Mouse (Mus musculus) hematopoietic stem cell, adult 5-6 weeks (primary cell): Measurements from ENCODE around the gene Tyms. TPM values are rescaled to one million over a fixed set of nuclear protein-coding genes. Genes with fewer than 3 reads are reported as not detected.
"Not testable (repeated sequence)": the region's sequence is repeated elsewhere in the genome, so short reads cannot be mapped to it uniquely, and the experiment has no call there.

Experiments
- ATAC-seq, 2 experiments: fragments of 125-278 bp in 1 of 2; replicated peaks in 1 of 2; 2 replicates each; pipeline ENCODE4 v1.8.0; 2016 to 2017; ENCODE audit warnings: inconsistent platforms in 2 of 2, mild to moderate bottlenecking in 2 of 2, moderate number of reproducible peaks in 2 of 2, low read depth in 1 of 2, moderate TSS enrichment in 1 of 2; ENCODE audit not compliant: low FRiP score in 2 of 2, poor library complexity in 2 of 2, severe bottlenecking in 2 of 2, insufficient read depth in 1 of 2, low TSS enrichment in 1 of 2
- total RNA-seq: library from RNA; stranded (forward); fragments of 172-1452, 232-1000 nt; gene quantifications from 2 replicates; pipeline ENCODE4 v1.2.3, GENCODE M21; 2017

Tyms gene
- total RNA-seq, 1 experiment from 2014 or later = 139 TPM

DNA sequence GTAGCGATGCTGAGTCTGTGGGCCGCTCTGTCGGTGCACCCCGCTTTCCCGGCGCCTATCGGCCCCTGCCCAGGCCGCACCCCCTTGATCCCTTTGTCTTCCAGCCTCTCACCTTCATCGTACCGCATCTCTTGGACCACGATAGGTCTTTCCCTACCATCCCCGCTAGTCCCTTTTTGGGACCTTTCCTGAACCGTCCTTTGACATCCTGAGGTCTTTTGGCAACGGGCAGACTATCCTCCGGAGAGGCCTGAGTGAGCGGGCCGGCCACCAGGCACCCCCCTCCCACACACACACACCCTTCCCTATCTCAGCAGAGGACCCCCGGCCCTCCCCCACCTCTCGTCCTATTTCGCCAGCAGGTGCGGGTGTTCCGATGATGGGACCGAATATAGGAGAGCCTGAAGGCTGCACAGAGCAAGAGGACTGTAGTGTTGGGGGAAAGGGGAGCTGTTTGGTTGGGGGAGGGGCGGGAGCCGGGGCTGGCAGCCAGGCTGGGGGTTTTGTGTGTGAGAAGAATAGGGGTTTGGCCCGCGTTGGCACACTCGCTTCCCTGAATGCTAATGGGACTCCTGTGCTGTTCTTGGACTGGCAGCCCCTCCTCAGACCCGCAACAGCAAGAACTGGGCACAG lies 32.4 kb upstream of the Tyms start, which contains the start of gene 3110082J24Rik:
Gene 3110082J24Rik (minus strand): TSS at position 419 of the 633 bp plus-strand sequence.
- ATAC-seq = no peak

DNA sequence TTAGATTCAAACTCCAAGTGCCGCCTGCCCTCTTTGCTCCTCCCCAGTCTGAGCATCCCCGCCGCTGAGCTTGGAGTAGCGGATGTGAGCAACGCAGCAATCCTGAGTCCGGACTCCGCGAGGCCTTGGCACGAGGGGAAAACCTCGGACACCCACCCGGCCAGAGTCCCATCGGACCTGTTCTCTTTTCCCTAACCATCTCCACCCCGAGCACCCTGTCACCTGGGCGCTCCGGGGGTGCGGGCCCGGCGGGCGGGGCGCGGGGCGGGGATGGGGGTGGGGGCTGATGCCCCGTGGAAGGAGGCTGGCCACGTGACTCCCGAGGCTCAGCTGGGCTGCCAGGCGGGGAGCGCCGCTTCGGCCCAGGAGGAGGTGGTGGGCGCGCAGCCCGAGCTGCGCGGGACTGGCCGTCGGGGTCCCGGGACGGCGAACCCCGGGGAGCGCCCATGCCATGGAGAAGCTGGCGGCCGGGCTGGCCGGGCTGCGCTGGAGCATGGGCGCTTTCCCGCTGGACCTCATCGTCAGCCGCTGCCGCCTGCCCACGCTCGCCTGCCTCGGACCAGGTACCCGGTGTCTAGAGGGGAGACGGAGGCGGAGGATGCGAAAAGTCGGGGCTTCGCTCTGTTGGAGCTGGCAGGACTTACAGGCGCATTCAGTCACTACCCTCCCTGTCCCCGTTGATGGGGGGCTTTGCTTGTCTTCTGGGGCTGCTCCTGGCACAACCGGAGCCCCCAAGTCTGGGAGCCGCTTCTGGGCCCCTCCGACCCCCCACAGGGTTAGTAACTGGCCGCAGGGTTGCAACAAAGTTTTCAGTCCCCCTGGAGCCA lies 31.6 kb upstream of the Tyms start, which contains the start of gene Garem2:
Gene Garem2 (plus strand): TSS at position 321 of the 827 bp plus-strand sequence.
- no peak for ATAC-seq

DNA sequence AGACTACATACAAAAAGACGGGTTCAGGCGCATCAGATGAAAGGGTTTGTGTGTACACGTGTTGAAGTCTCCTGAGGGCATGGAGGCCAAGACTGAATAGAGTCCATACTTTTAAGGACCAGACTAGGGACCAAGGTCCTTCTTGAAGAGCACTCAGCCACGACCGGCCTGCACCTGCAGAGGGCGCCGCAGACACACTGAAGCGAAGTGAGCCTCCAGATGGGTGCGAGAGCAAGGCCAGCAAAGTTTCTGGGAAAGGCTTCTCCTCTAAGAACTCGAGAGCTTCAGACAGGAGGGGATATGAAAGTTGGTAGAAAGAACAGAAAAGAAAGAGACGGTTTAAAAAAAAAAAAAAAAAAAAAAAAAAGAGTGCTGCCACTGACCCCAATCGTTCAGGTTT lies 30.9 kb upstream of the Tyms start:
- ATAC-seq = no peak

DNA sequence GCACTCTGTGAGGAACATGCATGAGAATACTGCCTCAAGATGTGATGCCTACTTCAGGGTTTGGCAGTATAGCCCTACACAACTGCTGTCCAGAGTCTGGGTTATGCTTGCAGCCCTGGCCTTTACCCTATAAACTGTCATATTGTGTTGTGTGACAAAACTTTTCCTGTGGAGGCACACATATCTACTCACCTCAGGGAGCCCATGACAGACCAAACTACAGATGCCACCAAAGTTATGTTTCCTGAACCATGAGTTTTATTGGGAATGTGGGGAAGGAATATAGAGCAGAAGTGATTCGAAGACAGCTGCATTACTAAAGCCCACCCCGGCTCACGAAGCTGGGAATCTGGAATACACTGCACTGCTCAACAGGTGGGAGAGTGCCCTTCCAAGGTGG lies 29.9 kb upstream of the Tyms start:
- ATAC-seq = no peak

DNA sequence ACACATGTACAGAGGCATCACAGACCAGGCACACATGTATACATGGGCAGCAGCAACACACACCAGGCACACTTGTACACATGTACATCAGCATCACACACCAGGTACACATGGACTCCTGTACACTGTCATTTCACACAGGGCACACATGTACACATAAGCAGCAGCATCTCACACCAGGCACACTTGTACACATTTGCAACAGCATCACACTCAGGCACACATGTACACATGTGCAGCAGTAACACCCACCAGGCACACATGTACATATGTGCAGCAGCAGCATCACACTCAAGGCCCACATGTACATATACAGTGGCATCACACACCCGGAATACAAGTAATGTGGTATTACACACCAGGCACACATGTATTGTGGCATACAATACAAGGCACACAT lies 24.8 kb upstream of the Tyms start:
- no peak for ATAC-seq

DNA sequence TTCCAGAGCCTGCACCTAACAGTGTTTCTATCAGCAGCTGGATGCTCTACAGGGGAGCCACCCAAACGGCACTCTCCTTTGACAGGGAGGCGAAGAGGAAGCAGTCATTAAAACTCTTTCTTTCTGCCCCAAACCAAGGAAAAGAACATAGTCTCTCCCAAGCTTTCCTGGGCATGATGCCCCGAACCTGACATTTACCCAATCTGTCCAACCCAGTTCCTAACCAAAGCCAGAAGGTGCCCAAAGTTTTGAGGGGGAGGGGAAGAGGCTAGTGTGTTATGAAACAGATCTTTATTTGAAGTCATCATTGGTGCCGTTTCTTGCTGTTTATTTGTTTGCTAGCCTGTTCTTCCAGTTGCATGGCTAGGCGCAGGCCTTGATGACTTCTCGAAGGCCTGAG lies 22.3 kb upstream of the Tyms start:
- no peak for ATAC-seq

DNA sequence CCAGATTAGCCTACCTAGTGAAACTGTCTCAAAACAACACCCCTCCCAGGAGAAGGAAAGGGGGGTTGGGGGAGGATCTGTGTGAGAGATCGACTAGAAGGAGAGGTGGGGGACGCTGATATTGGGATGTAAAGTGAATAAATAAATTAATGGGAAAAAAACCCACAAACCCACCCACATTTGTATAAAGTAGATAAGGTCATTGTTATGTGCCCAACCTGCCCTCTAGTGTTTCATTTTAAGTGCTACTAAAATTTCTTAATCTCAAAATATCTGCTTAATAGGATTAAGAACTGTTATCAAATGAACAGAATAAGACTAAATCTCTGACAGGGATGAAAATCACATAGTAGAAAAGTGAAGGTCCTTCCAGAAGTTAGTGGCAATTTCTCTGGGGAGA lies 21.0 kb upstream of the Tyms start:
- no peak for ATAC-seq

DNA sequence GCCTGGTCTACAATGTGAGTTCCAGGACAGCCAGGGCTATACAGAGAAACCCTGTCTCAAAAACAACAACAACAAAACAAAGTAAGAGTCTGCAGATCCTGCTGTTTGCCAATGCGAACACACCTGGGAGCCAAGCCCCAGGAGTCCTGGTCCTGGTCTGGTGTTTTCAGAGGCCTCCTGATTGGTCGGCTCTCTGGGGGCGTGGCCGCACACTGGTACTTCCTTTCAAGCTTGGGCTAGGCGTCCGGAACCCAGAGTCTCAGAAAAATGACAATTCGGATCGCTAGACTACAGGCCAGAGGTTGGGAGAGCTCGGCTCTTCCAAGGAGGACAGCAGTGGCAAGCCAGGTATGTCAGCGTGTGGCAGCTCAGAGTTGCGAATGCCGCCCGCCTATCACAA lies 19.3 kb upstream of the Tyms start:
- ATAC-seq = no peak

DNA sequence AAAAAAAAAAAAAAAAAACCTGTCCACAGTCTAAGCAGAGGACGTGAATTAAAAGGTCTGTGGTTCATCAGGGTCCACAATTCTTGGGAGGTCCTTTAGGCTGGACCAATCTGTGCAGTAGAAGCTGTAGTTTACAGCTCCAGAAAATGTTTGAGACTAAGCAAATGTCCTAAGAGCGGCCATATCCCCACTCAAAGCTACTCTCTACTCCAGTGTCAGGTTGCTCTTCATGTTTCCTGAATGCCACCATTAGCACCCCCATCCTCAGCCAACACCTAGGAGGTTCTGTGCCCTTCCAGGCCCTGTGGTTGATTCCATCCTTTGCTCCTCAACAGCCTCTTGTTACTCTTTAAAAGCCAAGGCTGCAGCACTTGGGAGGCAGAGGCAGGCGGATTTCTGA lies 1.0 kb downstream of the Tyms start:
- no peak for ATAC-seq

DNA sequence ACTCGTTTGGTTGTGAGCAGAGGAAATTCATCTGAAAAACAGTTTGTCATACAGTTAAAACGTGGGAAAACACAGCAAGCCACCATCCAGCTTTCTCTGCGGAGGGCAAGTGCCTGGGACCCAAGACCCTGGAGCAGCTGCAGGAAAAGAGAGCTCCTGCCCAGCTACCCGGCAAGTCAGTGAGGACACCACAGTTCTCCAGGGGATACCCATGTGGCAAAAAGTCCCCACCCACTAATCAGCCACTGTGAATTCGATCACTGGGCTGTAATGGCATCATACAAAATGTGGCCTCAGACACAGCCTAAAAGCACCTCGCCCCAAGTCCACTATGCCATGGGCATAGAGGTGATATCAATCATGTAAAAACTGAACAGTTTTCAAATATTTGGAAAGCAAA lies 1.7 kb downstream of the Tyms start:
- no peak for ATAC-seq

DNA sequence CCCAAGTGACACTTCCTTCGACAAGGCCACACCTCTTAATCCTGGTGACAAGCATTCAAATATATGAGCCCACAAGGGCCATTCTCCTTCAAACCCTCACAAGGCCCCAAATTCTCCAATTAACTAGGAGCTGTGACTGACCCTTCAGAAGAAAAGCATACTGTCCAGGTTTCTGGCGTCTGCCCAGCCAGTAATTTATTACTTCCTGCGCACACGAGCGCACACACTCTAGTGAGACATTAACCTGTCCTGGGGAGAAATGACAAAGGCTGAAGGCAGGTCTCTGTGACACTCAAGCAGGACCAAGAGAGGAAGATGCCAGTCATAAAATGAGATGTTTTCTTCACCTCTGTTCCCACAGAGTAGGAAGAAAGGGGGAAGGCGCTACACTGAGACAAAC lies 5.7 kb downstream of the Tyms start:
- no peak for ATAC-seq

DNA sequence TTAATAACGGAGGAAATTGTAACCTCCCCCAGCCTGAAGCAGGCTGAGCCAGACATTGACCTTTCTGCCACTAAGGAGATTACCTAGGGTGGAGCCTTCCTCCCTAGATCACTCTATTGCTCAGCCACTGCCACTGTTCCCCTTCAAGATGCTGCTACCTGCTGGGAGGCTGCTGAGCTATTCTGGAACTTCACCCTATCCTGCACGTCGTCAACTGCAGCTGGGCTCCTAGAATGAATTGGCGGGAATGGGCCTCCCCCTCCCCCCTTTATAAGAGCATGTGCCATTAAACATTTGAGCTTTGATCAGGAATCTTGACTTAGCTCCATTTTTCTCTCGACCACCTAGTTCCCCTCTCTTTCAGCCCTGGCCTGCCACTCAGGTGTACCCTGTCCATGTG lies 13.8 kb downstream of the Tyms start:
- ATAC-seq = not testable (repeated sequence)

DNA sequence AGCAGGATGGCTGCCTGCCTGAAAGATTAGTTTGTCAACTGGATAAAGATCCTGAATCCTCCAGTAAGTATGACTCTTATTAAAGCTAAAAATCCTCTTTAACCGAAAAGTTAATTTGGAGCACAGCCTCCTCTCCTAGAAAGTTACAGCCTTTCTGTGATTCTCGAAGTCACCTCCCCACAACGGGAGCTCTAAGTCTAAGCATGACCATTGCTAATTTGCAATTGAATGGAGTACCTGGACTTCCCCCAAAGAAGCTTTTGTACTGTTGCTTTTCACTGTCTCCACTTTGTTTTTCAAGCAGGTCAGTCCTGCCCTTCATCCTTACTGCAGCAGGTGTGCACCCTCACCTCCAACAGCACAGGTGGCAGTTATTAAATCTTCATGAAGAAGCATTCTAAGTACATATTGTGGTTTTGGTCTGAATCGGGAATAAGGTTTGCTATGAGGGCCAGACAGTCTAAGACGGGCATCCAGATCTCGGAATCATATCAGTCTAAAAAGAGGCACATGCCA lies 15.1 kb downstream of the Tyms start:
- ATAC-seq = no peak

DNA sequence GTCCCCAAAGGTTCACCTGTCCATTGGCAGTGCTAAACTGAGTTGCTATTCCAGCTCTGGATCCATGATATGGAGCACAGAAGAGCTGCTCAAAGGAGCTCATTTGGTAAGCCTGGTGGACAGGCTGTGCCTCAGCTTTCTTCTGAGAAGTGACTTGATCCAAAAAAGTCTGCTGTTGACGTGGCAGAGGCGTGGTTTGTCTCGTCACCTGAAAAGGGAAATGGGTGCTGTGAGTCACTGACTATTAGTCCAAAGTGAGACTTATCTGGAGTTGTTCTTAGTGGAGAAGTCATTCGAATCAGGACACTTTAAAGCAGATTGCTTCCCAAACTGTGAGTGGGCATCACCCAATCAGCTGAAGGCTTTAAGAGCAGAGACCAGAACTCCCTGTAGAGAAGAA lies 33.6 kb downstream of the Tyms start:
- not testable (repeated sequence) for ATAC-seq

DNA sequence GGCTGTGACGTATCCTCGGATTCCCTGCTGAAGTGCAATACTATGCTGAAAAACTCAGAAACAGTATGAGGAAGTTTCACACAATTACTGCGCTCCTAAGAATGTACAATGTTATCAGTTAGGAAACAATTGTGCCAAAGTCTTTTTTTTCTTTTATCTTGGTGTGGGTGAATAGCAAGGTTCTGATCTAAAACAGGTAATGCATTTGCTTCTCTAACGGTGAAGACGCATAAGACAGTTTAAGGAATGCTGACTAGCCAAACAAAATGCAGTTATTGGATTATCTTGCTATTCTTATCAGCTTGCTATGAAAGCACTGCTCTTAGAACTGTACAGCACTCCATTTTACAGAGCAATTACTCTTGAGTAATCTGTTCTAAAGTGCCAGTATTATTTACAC lies 34.1 kb downstream of the Tyms start:
- not testable (repeated sequence) for ATAC-seq

DNA sequence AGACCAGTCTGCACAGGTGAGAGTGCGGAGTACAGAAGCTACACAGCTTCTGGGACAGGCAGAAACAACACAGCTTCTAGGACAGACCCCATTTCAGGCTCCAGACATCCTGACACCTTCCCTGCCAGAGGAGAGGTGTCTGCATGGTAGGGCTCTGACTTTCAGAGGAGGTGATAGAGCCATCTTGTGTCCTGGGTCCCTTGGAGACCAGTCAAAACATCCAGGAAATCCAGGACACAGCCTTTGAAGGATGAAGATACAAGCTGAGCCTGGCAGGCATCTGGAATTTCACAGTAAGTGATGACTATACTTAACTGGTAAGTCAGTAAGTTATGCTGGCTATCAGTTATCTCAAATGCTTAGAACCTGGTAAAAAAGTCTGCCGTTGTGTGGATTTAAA lies 36.3 kb downstream of the Tyms start:
- ATAC-seq = not testable (repeated sequence)

DNA sequence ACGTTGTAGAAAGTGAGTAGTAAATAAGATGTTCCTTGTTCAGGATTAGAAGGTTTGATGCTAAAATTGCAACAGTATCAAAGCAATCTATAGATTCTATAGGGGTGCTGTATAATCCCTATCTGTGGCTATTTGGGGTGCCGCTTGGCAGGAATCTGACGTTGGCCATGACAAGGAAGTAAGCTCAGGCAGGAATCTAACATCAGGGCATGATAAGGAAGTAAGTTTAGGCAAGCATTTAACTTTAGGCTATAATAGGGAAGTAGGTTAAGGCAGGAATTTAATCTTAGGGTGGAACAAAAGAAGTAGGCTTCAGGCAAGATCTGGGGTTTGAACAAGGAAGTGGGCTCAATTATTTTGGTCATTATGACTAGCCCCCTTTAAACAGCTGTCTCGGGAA lies 37.6 kb downstream of the Tyms start:
- not testable (repeated sequence) for ATAC-seq

DNA sequence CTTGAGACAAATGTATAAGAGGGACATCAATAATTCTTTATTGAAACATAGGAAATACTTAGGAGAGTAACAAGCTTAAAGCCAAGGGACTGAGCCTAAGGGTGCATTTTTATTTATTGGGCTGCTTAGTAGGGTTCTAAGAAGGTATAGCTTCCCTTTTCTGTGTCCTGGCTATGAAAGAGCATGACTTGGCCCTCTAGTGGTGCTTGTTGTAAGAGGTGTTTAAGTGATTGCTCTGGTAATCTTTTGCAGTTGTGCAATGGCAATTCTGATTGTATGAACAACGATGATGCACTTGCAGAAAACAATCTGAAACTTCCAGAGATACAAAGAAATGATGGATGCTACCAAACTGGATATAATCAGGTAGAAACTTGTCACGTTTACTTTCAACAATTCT lies 58.8 kb downstream of the Tyms start:
- peak; percentile 47 to 80; a peak in 3 of 4 replicates for ATAC-seq
